Mouse (Mus musculus) heart, embryonic 12.5 days (tissue): ENCODE results near the gene Rasal2. TPM values are rescaled to one million over a fixed set of nuclear protein-coding genes. Genes with fewer than 3 reads are reported as not detected.
"Not testable (repeated sequence)": the region's sequence is repeated elsewhere in the genome, so short reads cannot be mapped to it uniquely, and the experiment has no call there.

Source experiments
- ATAC-seq: fragments of 200-750 bp; cut with Nextera tagmentation; 2 replicates; pipeline ENCODE4 v1.8.0; 2017; ENCODE audit warnings: moderate TSS enrichment, moderate library complexity; ENCODE audit not compliant: insufficient number of reproducible peaks, low FRiP score
- H3K27ac ChIP-seq: fragments of 300-500 bp; sonication (generic); 2 replicates; pipeline ENCODE4 v1.5.1; 2016; ENCODE audit warnings: mild to moderate bottlenecking, moderate library complexity; ENCODE audit not compliant: poor library complexity, severe bottlenecking
- H3K27me3 ChIP-seq: fragments of 300-500 bp; sonication (generic); replicated peaks from 2 replicates; pipeline ENCODE4 v1.6.1; 2016; ENCODE audit warnings: mild to moderate bottlenecking, moderate library complexity
- H3K36me3 ChIP-seq: fragments of 300-500 bp; sonication (generic); 2 replicates; pipeline ENCODE4 v1.6.1; 2016; ENCODE audit warnings: mild to moderate bottlenecking, moderate library complexity
- H3K4me1 ChIP-seq: fragments of 300-500 bp; sonication (generic); replicated peaks from 2 replicates; pipeline ENCODE4 v1.6.1; 2016; ENCODE audit warnings: mild to moderate bottlenecking
- H3K4me2 ChIP-seq: fragments of 300-500 bp; sonication (generic); 2 replicates; pipeline ENCODE4 v1.6.1; 2016; ENCODE audit warnings: mild to moderate bottlenecking, moderate library complexity
- H3K4me3 ChIP-seq: fragments of 300-500 bp; sonication (generic); 2 replicates; pipeline ENCODE4 v1.5.1; 2016; ENCODE audit warnings: mild to moderate bottlenecking
- H3K9ac ChIP-seq: fragments of 300-500 bp; sonication (generic); 2 replicates; pipeline ENCODE4 v1.6.1; 2016; ENCODE audit warnings: mild to moderate bottlenecking, moderate library complexity
- H3K9me3 ChIP-seq: fragments of 300-500 bp; sonication (generic); replicated peaks from 2 replicates; pipeline ENCODE4 v1.6.1; 2016; ENCODE audit warnings: mild to moderate bottlenecking, moderate library complexity
- WGBS: fragments of 180-500 bp; shearing (Covaris S2); methylation state at CpG from one replicate; pipeline ENCODE4 v1.1.7; 2016; 5-methylcytosine and 5-hydroxymethylcytosine counted together
- polyA plus RNA-seq: library from polyadenylated mRNA; unstranded; fragments of >200 nt; fragmentation: Nextera tagmentation; extraction: Ambion mirVana; gene quantifications from 2 replicates; pipeline ENCODE4 v1.2.1, GENCODE M21; 2016

Rasal2 gene
- polyA plus RNA-seq, 1 experiment from 2014 or later = 20.4 TPM

GRCm38 (mm10) chr1:157236650-157237344, 175.6 kb downstream of the Rasal2 start:
- not testable (repeated sequence) for H3K9me3 ChIP-seq, H3K9ac ChIP-seq, H3K27ac ChIP-seq, H3K27me3 ChIP-seq, ATAC-seq, H3K4me1 ChIP-seq, H3K4me3 ChIP-seq, H3K36me3 ChIP-seq, H3K4me2 ChIP-seq
- WGBS = 81% methylated on average over 4 of the region's 4 CpGs

GRCm38 (mm10) chr1:157233451-157233850, 178.9 kb downstream of the Rasal2 start:
- no peak overlapping the region for H3K27ac ChIP-seq
- H3K4me3 ChIP-seq = no peak overlapping the region
- H3K36me3 ChIP-seq = no peaks in the 10 kb centered on the region
- peaks cover 5% of the 10 kb centered on the region; the same call in 1 of the 2 replicates for H3K4me1 ChIP-seq
- H3K9ac ChIP-seq = no peak overlapping the region
- H3K4me2 ChIP-seq = no peak overlapping the region
- 83% methylated on average over 2 of the region's 2 CpGs for WGBS
- no peaks in the 10 kb centered on the region for H3K27me3 ChIP-seq
- ATAC-seq = no peak
- H3K9me3 ChIP-seq = no peaks in the 10 kb centered on the region

GRCm38 (mm10) chr1:157232372-157232771, 180.0 kb downstream of the Rasal2 start:
- no peak for ATAC-seq

GRCm38 (mm10) chr1:157231016-157231415, 181.4 kb downstream of the Rasal2 start:
- Histone ChIP-seq H3K4me2 (peak overlapping the region; percentile 53), H3K4me1 (peaks cover 5% of the 10 kb centered on the region; the same call in 1 of the 2 replicates), H3K36me3 (no peaks in the 10 kb centered on the region), H3K4me3 (0 out of 2 replicates have a peak overlapping the region, but pooled peaks have one; percentile 2), H3K9me3 (no peaks in the 10 kb centered on the region), H3K27ac (no peak overlapping the region), H3K27me3 (no peaks in the 10 kb centered on the region), H3K9ac (no peak overlapping the region)
- 20% methylated on average over 8 of the region's 8 CpGs for WGBS
- no peak for ATAC-seq

More at GRCm38 (mm10) chr1:157232372-157232771, 180.0 kb downstream of the Rasal2 start:
- 60% methylated on average over 4 of the region's 4 CpGs for WGBS
- Histone ChIP-seq H3K4me1 (peaks cover 5% of the 10 kb centered on the region; the same call in 1 of the 2 replicates), H3K27ac (no peak overlapping the region), H3K9ac (no peak overlapping the region), H3K36me3 (no peaks in the 10 kb centered on the region), H3K4me2 (no peak overlapping the region), H3K27me3 (no peaks in the 10 kb centered on the region), H3K4me3 (no peak overlapping the region), H3K9me3 (no peaks in the 10 kb centered on the region)

- ATAC-seq = no peak
- no peaks in the 10 kb centered on the region for H3K9me3 ChIP-seq
- H3K27me3 ChIP-seq = no peaks in the 10 kb centered on the region
- no peaks in the 10 kb centered on the region for H3K36me3 ChIP-seq
- peaks cover 5% of the 10 kb centered on the region; the same call in 1 of the 2 replicates for H3K4me1 ChIP-seq
- H3K4me2 ChIP-seq = no peak overlapping the region
- H3K27ac ChIP-seq = no peak overlapping the region
- no peak overlapping the region for H3K9ac ChIP-seq
- WGBS = 63% methylated on average over 2 of the region's 2 CpGs
- H3K4me3 ChIP-seq = no peak overlapping the region
These were observed 182.0 kb downstream of the Rasal2 start for GRCm38 (mm10) chr1:157230386-157230785.

GRCm38 (mm10) chr1:157225013-157225412, 187.4 kb downstream of the Rasal2 start:
- H3K27ac ChIP-seq = no peak overlapping the region
- ATAC-seq = no peak
- no peaks in the 10 kb centered on the region for H3K27me3 ChIP-seq
- H3K36me3 ChIP-seq = no peaks in the 10 kb centered on the region
- no peak overlapping the region for H3K9ac ChIP-seq
- 82% methylated on average over 6 of the region's 6 CpGs for WGBS
- no peaks in the 10 kb centered on the region for H3K4me1 ChIP-seq
- H3K4me2 ChIP-seq = no peak overlapping the region
- no peak overlapping the region for H3K4me3 ChIP-seq
- H3K9me3 ChIP-seq = no peaks in the 10 kb centered on the region

GRCm38 (mm10) chr1:157220910-157221309, 191.5 kb downstream of the Rasal2 start:
- 69% methylated on average over 3 of the region's 3 CpGs for WGBS
- Histone ChIP-seq H3K9ac (no peak overlapping the region), H3K9me3 (no peaks in the 10 kb centered on the region), H3K27ac (no peak overlapping the region), H3K4me2 (no peak overlapping the region), H3K4me3 (no peak overlapping the region), H3K4me1 (no peaks in the 10 kb centered on the region), H3K27me3 (no peaks in the 10 kb centered on the region), H3K36me3 (no peaks in the 10 kb centered on the region)
- no peak for ATAC-seq

- H3K27me3 ChIP-seq = no peaks in the 10 kb centered on the region
- H3K36me3 ChIP-seq = no peaks in the 10 kb centered on the region
- H3K4me1 ChIP-seq = no peaks in the 10 kb centered on the region
- no peak overlapping the region for H3K9ac ChIP-seq
- H3K4me3 ChIP-seq = no peak overlapping the region
- H3K9me3 ChIP-seq = no peaks in the 10 kb centered on the region
- no peak overlapping the region for H3K4me2 ChIP-seq
- no peak overlapping the region for H3K27ac ChIP-seq
- no peak for ATAC-seq
- 90% methylated on average over 1 of the region's 1 CpGs for WGBS
These were observed 191.9 kb downstream of the Rasal2 start for GRCm38 (mm10) chr1:157220466-157220865.

GRCm38 (mm10) chr1:157208754-157209153, 203.6 kb downstream of the Rasal2 start:
- no peak overlapping the region for H3K4me3 ChIP-seq
- H3K4me1 ChIP-seq = peaks cover 15% of the 10 kb centered on the region
- no peaks in the 10 kb centered on the region for H3K9me3 ChIP-seq
- H3K36me3 ChIP-seq = no peaks in the 10 kb centered on the region
- no peak for ATAC-seq
- H3K9ac ChIP-seq = no peak overlapping the region
- 9% methylated on average over 1 of the region's 1 CpGs for WGBS
- no peaks in the 10 kb centered on the region for H3K27me3 ChIP-seq
- H3K27ac ChIP-seq = no peak overlapping the region
- H3K4me2 ChIP-seq = no peak overlapping the region

- H3K36me3 ChIP-seq = no peaks in the 10 kb centered on the region
- no peak overlapping the region for H3K9ac ChIP-seq
- peaks cover 15% of the 10 kb centered on the region for H3K4me1 ChIP-seq
- no peak overlapping the region for H3K27ac ChIP-seq
- no peaks in the 10 kb centered on the region for H3K9me3 ChIP-seq
- H3K27me3 ChIP-seq = no peaks in the 10 kb centered on the region
- WGBS = 47% methylated on average over 4 of the region's 4 CpGs
- ATAC-seq = no peak
- no peak overlapping the region for H3K4me3 ChIP-seq
- no peak overlapping the region for H3K4me2 ChIP-seq
These were observed 206.7 kb downstream of the Rasal2 start for GRCm38 (mm10) chr1:157205685-157206084.

- Histone ChIP-seq H3K4me2 (no peak overlapping the region), H3K36me3 (no peaks in the 10 kb centered on the region), H3K9ac (no peak overlapping the region), H3K9me3 (no peaks in the 10 kb centered on the region), H3K4me3 (no peak overlapping the region), H3K27ac (no peak overlapping the region), H3K4me1 (peaks cover 23% of the 10 kb centered on the region), H3K27me3 (no peaks in the 10 kb centered on the region)
- 52% methylated on average over 3 of the region's 3 CpGs for WGBS
- ATAC-seq = no peak
These were observed 229.4 kb downstream of the Rasal2 start for GRCm38 (mm10) chr1:157183043-157183442.

GRCm38 (mm10) chr1:157182431-157182830, 230.0 kb downstream of the Rasal2 start:
- WGBS = 46% methylated on average over 5 of the region's 5 CpGs
- H3K4me1 ChIP-seq = peaks cover 23% of the 10 kb centered on the region
- no peaks in the 10 kb centered on the region for H3K27me3 ChIP-seq
- no peaks in the 10 kb centered on the region for H3K36me3 ChIP-seq
- H3K9me3 ChIP-seq = no peaks in the 10 kb centered on the region
- no peak overlapping the region for H3K9ac ChIP-seq
- no peak overlapping the region for H3K27ac ChIP-seq
- H3K4me2 ChIP-seq = no peak overlapping the region
- ATAC-seq = no peak
- no peak overlapping the region for H3K4me3 ChIP-seq
